Mouse (Mus musculus): Measurements from ENCODE around the gene Gm10720.
"Not testable (repeated sequence)": the region's sequence is repeated elsewhere in the genome, so short reads cannot be mapped to it uniquely, and the experiment has no call there.

DNA sequence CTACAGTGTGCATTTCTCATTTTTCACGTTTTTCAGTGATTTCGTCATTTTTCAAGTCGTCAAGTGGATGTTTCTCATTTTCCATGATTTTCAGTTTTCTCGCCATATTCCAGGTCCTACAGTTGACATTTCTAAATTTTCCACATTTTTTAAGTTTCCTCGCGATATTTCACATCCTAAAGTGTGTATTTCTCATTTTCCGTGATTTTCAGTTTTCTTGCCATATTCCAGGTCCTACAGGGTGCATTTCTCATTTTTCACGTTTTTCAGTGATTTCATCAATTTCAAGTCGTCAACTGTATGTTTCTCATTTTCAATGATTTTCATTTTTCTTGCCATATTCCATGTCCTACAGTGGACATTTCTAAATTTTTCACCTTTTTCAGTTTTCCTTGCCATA lies at the start of gene Gm10720:
- TF ChIP-seq POLR2A (IDR thresholded peaks at IDR 0.05; ENCODE audit: borderline replicate concordance, low read depth, low read length); CTCF (IDR thresholded peaks at IDR 0.05; ENCODE audit: low read depth, low read length): not testable (repeated sequence)
